Mouse (Mus musculus): ENCODE measurements around the gene Col4a4.

The Col4a4 gene

DNA sequence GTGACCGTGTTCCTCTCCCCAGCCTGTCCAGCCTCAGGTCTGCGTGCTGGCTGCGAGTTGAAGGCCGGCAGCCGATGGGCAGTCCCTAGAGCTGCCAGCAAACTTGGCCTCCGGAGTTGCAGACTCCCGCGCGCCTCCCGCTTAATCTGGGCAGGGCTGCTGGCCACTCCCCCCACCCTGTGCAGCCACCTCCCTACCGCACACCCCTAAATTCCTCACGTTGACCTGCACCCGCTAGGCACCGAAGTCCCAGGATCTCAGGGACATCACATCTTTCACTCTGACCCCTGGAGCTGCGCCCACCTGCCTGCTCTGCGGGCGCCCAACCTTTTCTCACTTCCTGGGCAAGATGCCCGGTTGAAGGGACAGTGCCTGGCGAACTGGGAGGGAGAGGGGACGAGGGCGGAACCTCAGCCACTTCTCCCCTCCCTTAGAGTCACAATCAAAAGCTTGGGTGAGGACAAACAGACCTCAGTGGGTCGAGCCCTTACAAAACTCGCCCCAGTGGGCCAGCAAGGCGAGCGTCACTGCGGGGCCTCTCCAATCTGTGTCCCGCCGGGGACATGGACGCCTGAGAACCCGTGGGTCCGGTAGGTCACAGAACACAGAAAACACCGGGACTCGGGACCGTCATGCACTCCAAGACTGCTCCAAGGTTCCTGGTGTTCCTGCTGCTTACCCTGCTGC lies at the start of gene Col4a4, which contains the start of gene Col4a3:
TSS of gene Col4a4 (minus strand) at position 137 of the 687 bp plus-strand sequence.
TSS of gene Col4a3 (plus strand) at position 209 of the 687 bp plus-strand sequence.
- no peak for DNase-seq

DNA sequence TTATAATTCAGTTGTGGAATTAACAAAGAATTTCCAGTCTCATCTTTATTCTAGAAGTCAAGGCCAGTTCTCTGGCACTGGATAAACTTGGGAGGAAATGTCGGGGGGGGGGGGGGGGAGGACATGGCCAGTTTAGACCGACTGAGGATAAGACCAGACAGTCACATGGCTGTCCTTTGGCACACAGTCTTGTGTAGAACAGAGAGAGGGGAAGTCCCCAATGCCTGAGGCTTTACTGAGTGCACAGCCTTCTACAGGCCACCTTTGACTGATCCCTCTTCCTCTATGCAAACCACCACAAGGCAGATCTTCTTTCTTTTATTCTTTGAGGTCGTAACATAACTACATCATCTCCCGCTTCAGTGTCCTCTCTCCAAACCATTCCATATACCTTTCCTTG lies 49.7 kb upstream of the Col4a4 start:
- DNase-seq: no peak

DNA sequence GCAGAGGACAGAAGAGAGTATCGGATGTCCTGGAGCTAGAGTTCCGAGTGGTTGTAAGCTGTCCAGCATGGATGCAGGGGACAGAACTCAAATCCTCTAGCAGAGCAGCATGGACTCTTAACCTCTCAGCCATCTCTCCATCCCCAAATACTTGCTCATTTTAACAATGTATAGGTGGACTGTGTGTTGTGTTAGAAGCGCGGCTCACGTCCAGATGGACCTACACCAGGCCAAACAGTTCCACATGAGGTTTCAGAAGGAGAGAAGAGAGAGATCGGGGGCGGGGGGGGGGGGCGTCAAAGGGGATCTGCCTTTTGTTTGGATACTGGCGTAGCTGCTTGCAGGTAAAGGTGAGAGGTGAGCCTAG lies 48.6 kb upstream of the Col4a4 start:
- DNase-seq: no peak

DNA sequence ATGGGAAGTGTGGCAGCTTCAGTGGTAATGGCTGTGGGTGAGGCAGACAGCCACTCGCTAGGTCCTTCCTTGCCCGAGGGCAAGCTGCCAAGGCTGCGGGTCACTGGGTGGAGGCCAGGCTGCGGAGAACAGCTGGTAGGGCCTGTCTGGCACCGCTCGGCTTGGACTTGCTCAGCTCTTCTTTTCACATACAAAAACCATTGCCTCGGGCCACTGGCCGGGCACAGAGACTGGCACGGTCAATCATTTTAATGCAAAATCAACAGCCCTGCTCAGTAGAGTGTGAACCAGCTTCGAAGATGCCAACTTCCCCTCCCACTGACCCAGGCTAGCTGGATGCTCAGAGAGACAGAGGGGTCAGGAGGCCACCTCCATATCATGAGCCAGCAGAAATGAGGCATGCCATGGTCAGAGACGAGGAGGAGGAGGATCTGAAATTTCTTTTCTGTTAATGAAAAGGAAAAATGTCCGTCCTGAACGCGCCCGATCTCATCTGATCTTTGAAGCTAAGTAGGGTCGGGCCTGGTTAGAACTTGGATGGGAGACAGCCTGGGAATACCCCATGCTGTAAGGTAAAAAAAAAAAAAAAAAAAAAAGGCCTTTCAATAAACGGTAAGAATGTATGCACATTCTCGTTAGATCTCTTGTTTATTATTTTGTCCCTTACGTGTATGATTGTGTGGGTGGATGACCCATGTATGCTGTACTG lies 48.0 kb upstream of the Col4a4 start:
- no peak for DNase-seq

DNA sequence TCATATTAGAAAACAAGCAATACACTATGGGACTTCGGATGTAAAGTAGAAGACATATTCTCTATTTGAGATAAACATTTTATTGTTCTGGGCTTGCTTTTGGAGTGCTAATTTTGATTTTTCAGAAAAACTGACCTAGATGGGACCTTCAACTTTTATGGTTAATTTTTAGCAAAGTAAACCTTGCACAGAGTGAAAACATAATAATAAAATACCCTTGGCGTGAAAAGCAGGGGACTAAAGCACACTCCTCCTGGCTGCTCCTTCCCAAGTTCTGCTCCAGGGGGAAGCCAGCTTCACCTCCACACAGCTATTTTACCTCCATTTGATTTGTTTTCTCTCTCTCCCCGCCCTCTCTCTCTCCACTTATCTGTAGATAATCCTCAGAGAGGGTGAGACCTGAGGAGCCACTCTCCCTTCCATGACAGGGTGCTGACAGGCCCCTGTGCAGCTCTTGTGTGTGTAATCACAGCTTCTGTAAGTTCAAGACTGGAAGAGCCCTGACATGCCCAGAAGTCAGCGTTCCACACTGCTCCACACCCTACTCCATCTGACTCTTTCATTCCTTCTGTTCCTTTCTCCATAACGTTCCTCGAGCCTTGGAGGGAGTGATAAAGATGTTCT lies 44.6 kb upstream of the Col4a4 start:
- no peak for DNase-seq

DNA sequence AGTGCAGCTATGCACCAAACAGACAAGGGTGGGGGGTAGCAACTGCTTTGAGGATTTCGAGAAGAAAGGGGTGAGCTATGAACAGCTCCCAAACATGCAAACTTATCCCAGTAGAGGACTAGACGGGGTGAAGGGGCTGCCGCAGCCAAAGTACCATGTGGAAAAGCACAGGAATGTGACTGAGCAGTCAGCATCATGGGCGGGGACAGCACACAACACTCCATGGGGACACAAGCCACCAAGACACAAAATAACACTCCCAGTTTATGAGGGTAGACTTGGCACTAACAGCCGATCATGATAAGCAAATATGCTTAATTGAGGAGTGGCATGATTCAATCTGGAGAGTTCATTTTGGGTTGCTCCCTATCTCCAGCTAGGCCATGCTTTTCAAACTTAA lies 42.8 kb upstream of the Col4a4 start:
- DNase-seq: no peak

DNA sequence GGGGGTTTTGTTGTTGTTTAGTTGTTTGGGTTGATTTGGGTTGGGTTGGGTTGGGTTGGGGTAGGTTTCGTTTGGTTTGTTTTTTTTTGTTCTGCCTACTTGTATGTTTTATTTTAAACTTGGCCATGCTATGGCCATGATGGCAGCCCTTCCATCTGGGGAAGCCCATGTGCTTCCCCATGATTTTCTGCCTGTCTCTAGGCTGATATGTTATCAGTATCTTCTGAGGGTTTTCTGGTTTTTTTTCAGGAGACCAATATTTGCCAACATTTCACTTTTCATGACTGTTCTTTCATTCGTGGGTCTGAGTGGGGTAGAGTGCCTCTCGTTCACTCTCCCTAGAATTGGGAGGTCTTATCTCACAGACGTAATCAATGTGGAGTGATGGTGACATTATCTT lies 41.0 kb upstream of the Col4a4 start:
- DNase-seq: no peak

DNA sequence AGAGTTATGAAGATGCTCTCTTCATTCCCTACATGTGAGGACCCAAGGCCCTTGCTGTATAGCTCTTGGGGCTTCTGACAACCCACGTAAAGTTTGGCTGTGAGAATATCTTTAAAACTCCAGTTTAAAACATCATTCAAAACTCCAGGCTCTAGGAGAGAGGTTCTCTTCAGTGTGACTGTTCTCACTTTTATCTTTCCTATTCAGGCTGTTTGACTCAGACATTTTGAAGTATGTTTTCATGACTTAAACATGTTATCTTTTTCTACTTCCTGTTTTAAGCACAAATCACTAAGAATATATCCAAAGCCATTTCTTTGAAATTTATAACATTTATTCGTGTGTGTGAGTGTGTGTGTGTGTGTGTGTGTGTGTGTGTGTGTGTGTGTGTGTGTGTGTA lies 38.8 kb upstream of the Col4a4 start:
- DNase-seq: no peak

DNA sequence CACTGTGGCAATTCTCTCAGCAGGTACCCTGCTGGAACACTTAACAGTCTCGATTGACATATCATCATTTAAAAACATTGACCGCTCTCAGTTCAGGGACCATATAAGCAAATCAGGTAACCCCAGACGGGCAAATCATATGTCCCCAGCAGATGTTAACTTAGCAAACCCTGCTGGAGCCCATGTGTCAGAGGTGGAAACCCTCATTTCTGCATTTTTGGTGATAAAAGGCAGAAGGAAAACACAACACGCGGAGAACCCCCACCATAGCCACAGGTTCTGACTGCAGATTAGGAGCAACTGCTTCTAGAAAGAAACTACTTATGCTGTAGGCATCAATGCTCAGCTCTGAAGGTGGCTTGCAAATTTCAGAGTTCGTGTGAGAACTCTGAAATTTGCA lies 38.3 kb upstream of the Col4a4 start:
- no peak for DNase-seq

DNA sequence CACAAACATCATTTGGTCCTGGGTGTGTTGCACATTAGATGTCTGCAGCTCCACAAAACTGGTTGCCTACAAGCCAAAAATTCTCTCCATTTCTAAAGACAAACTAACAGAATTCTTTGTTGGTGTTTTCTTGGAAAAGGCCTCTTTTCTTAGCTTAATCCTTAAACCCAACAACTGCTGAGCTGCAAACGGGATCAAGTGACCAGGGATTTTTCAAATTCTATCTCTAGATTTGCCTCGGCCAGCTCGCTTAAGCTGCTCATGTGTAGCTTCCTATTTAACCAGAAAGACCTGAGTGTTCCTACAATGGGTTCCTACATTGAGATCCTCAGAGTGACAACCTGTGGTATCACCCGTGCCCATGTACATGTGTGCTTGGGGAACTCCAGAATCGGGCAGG lies 33.3 kb upstream of the Col4a4 start:
- no peak for DNase-seq

DNA sequence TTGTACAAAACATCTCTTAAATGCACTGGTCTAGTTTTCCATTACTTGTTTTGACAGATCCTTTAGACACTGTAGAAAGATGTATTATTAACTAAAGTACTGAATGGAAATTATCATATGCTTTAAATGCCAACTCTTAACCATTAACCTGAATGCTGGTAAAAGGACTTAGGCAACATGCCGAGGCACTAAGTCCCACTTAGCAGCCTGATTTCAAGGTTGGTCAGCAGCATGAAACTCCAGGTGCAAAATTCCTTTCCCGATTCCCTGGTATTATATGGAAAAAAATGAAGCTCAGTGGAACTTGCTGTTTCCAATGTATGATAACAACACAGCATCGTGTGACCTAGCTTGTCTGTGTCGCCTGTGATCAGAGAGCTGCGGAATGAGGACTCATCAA lies 31.9 kb upstream of the Col4a4 start:
- no peak for DNase-seq

DNA sequence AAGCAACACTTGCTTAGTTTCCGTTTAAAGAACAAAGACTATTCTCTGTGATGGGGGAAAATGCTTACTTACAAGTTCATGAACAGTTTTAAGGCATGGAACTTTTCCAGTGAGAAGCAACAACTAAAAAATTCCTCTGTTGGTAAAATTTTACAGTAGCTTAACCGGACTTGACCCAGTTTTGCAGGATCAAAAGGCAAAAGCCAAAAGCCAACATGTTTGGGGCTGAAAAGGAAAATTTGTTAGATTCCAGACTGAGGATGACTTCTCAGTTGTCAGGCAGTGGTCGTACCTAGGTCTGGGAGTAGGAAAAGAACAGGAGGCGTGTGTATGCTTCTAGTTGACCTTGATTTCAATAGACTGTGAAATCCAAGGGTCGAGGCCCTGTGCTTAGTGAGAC lies 31.4 kb upstream of the Col4a4 start:
- DNase-seq: no peak

DNA sequence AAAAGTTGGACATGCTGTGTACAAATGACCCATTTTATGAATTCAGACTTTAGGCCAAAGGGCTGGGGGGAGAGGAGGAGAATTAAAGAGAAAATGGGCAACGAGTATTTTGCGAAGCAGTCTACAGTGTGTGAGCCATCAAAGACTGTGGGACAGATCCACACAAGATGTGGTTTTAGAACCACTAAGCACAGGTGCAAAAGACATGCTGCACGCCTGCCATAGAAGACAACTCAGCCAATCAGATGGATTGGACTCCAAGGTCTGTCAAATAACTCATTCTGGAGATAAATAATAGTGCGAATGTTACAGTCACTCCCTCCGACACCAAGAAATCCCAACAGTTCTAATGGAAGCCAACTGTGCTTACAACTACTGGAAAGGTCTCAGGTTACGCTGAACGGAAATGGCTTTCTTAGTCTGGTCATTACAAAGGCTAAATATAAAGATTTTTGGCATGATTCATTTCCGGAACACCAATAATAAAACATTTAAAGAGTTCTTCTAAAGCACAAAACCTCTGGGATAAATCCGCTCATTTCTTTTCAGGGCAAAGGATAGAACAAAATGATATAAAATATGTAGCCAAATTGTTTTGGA lies 25.5 kb upstream of the Col4a4 start:
- DNase-seq: no peak

DNA sequence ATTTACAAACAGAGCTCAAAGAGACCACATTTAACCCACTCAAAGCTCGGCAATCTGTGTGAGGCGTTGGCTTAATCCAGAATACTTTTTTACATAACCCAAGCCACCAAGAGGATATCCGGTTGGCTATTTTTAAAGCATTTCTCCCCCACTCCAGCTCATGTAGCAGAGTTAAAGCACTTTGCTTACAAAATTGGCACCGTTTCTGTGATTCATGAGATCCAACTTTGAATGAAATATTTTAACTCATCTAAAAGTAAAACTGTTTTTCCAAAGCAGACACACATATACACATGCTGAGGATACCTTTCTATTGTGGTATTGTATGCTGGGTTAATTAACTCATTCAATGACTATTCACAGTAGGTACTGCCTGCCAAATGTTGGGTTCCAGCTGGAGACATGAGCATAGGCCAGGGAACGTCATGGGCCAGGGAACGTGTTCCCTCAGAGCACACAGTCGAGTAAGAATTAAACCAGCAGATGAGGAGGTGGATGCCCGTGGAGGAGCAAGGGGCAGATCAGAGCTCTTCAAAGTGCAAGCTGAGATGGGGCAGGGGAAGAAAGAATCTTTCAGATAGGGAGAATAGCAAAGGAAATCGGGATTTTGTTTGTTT lies 22.1 kb upstream of the Col4a4 start:
- no peak for DNase-seq

DNA sequence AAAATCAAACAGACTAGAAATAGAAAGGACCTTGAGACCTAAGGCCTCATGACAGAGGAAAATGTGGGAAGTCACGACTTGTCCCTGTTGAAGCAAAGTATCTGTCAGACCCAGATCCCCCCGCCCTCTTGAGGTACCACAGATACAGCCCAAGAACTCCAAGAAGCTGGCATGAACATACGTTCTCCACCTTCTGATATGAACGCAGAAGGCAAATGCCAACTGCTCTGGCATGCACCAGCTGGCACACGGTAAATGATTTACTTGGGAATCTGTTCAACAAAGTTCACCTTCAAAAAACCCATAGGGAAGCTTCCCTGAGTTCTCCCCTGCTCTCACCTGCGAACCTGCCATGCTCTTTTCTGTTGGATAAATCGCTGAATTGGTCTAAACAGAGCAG lies 19.2 kb upstream of the Col4a4 start:
- no peak for DNase-seq

DNA sequence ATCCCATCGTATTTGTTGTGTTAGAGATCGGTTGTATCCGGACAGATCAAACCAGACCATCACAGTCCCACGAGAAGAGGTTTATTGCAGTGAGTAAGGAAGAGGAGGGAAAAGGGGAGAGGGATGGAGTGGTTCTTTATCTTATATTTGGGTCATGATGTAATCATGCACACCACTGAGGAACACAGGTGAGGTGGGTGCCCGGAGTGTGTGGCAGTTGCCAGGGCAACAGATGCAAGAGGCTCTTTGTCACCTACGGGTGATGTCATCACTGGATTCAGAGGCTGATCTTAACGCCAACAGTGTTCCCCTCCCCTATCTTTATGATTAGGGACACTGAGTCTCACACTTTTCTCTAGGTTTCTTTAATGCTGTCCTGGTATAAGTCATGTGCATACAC lies 18.7 kb upstream of the Col4a4 start:
- DNase-seq: no peak

DNA sequence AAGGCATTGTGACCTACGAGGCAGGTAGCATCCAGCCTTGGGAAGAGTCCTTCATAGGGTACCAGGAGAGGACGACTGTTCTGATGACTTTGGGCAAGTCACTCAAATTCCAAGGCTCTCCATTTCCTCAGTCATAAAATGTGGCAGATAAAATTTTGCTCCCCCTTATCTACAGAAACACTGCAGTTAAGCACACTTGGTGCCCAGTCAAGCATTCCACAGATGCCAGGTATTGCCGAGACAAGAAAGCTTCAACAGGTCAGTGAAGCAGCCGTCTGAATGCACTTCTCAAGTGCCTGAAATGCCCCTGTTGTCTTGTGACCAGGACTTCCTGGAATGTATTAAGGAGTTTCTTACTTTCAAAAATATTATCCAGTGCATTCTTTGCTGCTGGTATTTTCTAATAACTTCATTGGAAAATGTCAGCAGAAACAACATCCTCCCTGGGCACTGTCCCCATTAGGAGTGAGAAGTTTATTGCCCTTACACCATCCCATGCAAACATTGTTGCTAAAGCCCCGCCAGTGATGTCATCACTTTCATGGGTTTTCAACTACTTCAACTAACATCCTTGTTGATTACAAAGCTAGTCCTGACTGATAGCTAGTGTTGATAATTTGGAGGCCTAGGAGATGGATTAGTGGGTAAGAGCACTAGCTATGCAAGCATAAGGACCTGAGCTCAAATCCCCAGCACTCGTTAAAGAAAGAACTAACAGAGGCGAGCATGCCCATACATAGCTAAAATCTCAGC lies 16.7 kb upstream of the Col4a4 start:
- DNase-seq: no peak

DNA sequence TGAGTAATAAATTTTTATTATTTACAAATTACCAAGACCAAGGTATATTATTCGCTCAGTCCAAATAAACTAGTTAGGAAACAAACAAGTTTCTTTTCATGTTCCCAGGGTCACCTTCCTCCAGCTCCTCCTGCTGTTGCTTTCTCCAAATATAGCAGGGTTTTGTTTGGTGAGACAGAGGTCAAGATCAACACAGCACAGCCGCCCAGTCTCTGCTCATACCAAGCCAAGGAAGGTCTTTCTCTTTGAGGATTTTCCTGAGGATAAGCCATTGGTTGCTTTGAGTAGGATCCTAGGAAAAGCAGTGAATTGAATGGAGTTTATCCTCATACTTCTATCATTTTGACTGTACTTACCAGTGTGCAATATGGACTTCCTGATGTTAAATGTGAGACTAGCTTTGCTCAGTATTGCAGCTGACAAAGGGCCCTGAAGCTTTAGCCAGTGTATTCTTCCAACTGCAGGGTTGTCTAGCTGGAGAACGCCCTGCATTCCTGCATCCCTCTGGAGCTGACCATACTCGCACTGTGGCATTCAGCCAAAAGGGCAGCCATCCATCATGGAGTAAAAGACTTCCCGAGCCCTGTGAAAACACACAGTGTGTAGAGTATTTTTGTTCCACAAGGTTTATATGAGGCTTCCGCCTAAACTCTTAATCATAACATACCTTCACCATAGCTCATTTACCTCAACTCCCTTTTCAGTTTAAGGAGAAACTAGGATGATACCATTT lies 10.4 kb upstream of the Col4a4 start:
- DNase-seq: no peak

DNA sequence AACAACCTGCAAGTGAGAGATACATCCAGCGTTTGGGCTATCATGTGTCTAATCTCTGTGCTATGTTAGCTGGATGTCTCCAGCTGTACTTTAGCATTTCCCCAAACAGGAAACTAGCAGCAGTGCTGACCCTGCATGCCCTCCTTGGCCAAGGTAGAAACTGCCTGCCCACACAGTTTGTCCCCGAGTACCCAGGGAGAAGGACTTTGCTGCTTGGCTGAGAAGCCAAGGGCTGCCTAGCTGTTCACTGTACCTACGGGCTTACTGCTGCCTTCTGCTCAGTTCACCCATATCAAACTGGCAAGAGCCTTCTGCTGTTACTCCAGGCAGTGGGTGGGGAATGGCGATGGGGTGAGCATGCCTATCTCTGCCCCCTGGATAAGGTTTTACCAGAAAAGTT lies 3.6 kb upstream of the Col4a4 start:
- no peak for DNase-seq

DNA sequence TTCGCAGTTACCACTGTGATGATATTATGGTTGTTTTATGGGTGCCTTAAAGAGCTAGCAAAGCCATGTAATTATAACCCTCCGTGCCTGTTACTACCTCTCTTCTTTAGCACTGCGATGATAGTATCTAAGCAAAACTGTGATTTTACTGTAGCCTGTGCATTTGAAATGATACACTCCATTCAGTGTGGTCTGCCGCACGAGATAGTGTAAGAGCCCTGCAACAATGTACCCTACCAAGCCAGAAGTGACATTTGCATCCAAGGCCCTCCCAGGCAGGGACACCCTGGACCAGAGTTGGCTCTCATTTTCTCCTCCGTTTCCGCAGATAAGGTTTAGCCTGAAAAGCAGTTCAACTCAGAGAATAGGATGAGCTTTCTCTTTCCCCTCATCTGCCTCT lies 668 bp downstream of the Col4a4 start:
- DNase-seq: no peak

DNA sequence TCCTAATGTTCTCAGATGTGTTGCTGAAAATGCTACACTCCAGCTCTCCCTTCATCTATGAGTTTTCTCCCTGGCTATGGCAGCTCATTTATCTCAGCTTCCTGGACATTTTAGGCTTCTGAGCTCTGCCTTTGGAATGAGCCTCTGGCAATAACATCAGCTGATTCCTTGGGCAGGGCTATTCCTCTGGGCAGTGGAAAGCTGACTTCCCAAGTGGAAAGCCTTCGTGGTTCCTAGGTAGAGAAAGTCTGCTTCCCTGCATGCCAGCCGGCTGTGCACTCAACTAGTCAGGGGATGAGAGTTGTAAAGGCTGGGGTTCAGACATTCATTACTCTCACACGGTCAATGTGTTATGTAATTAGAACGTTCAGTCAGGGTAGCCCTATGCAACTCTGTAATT lies 8.3 kb downstream of the Col4a4 start:
- no peak for DNase-seq

DNA sequence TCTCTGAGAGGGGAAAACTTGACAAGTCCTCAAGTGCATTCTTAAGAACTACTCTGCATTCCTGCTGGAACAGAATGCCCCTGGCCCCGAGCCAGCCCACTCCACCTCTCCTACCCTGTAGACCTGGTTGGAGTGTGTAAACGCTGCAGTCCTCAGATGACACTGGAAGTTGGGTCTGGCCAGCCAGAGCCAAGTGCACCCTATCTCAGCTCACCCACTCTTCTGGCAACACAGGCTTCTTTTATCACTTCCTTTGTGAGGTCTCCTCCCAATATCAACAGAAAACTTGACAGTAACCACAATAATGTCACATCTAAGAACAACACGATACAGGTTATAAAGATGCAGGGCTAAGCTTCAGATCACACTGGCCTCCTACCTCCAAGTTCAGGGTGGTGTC lies 8.7 kb downstream of the Col4a4 start:
- no peak for DNase-seq

All from thymus, postnatal 25 days (tissue).